Mouse (Mus musculus): Measurements from ENCODE around the gene Immp2l.

DNA sequence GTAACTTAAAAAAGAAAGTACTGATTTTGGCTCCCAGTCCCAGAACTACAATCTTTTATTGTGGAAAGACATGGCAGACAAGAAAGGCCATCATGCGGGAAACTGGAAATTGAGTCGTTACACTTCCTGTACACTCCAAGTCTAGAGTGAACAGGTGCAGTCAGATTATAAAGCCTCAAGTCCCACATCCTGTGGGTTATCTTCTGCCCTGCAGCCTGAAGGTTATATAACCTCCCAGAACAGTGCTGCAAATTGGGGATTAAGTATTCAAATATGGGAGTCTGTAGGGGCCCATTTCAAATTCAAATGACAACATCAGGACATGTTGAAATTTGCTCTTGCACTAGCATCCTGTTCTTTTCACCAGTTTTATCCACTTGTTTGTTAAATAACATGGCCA is 301.9 kb downstream of the Immp2l start:
- no peak for TF ChIP-seq CTCF (IDR thresholded peaks at IDR 0.05; ENCODE audit: low read depth, low read length)
- no peak for TF ChIP-seq POLR2AphosphoS5 (IDR thresholded peaks at IDR 0.05; ENCODE audit: insufficient replicate concordance, low read depth, low read length)
- no peak for TF ChIP-seq GATA1 (IDR thresholded peaks at IDR 0.05; ENCODE audit: borderline replicate concordance, low read length)
- no peak for TF ChIP-seq GATA2 (IDR thresholded peaks at IDR 0.05; ENCODE audit: borderline replicate concordance, low read depth, low read length)
